Mouse (Mus musculus) erythroblast, embryonic 14.5 days (primary cell): ENCODE measurements at regions not wholly inside any gene's neighbourhood (a gene's known extent, or its start where the extent isn't known, plus 50 kb on each side); places are given as distances from the start of the nearest gene placed in this dataset.

Experiments used
- GATA1 ChIP-seq: IDR thresholded peaks from 2 replicates; pipeline ENCODE4 v1.6.1; 2012; ENCODE audit warnings: low read length, inconsistent platforms, mixed read lengths
- TAL1 ChIP-seq: IDR thresholded peaks from 3 replicates; pipeline ENCODE4 v1.6.1; 2012; ENCODE audit warnings: low read length, inconsistent platforms, mixed read lengths

DNA sequence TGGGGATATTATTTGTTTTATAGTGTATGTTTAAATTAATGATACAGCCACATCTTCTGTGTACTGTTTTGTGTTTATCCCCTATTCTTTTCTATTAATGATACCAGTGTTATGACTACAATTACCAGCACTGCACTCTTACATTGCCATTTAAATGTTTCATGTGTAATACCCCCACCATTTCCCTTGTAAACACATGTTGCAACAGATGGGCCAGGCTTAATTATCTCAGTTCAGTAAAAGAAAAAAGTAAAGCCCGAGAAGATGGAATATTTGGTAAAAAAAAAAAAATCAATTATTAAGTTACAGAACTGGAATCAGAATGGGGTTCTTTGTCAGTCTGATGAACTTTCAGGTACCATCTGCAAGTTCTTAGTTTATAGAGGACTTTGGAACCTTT, 158.3 kb upstream of the Cntn5 start:
- TF ChIP-seq TAL1 = no peak
- TF ChIP-seq GATA1 = no peak
